Mouse (Mus musculus) liver, postnatal 0 days (tissue): ENCODE data around the gene Hc.
A peak's percentile ranks its signal among the peaks of the same experiment; 100 is the strongest.

Experiments
- CTCF ChIP-seq: sonication (generic); IDR thresholded peaks from 2 replicates; pipeline ENCODE4 v1.5.1; 2016; ENCODE audit warnings: antibody characterized with exemption, low read depth
- EP300 ChIP-seq: IDR thresholded peaks from 2 replicates; pipeline ENCODE4 v1.6.1; 2016; ENCODE audit warnings: antibody characterized with exemption, low read depth, mild to moderate bottlenecking

GRCm38 (mm10) chr2:35109141-35109923, 48.1 kb upstream of the Hc start, which contains the start of gene Cntrl:
- TF ChIP-seq CTCF (peak; percentile 25; the same call in 1 of the 2 replicates), EP300 (no peak; the same call in 1 of the 2 replicates)
